Mouse (Mus musculus) bone marrow, adult 2 months (tissue): ENCODE results near the gene Ndufc2. TPM values are rescaled to one million over a fixed set of nuclear protein-coding genes. Genes with fewer than 3 reads are reported as not detected.

Experiments used
- H3K27ac ChIP-seq: fragments of 200-500 bp; 2 replicates; pipeline ENCODE4 v1.5.1; 2012; ENCODE audit warnings: low read depth, mild to moderate bottlenecking, control low read depth, inconsistent platforms, low read length; ENCODE audit not compliant: control insufficient read depth, poor library complexity, insufficient read depth
- H3K4me1 ChIP-seq: fragments of 200-500 bp; 2 replicates; pipeline ENCODE4 v1.6.1; 2011; ENCODE audit warnings: low read length; ENCODE audit not compliant: control insufficient read depth, insufficient read depth
- H3K4me3 ChIP-seq: fragments of 200-500 bp; replicated peaks from 2 replicates; pipeline ENCODE3; 2011; ENCODE audit warnings: mild to moderate bottlenecking, low read depth, low read length, control low read depth; ENCODE audit not compliant: control insufficient read depth
- CTCF ChIP-seq: fragments of 200-500 bp; IDR thresholded peaks from 2 replicates; pipeline ENCODE4 v1.5.1; 2011; ENCODE audit warnings: low read length, control low read depth; ENCODE audit not compliant: control insufficient read depth, insufficient read depth
- POLR2A ChIP-seq: fragments of 200-500 bp; IDR thresholded peaks from 2 replicates; pipeline ENCODE4 v1.6.1; 2011; ENCODE audit warnings: low read depth, mild to moderate bottlenecking, control low read depth, low read length, borderline replicate concordance; ENCODE audit not compliant: control insufficient read depth
- WGBS: fragments of 180-500 bp; shearing (Covaris S2); methylation state at CpG from one replicate; pipeline ENCODE4 v1.1.7; 2018; 5-methylcytosine and 5-hydroxymethylcytosine counted together
- polyA plus RNA-seq: library from polyadenylated mRNA; stranded (reverse); fragments of >200 nt; gene quantifications from 2 replicates; pipeline ENCODE4 v1.2.4, GENCODE M21; 2011; ENCODE audit warnings: low replicate concordance; ENCODE audit not compliant: missing spikeins, insufficient read depth, insufficient read length

Ndufc2 gene
- polyA plus RNA-seq, 1 experiment = 53.4 TPM

DNA sequence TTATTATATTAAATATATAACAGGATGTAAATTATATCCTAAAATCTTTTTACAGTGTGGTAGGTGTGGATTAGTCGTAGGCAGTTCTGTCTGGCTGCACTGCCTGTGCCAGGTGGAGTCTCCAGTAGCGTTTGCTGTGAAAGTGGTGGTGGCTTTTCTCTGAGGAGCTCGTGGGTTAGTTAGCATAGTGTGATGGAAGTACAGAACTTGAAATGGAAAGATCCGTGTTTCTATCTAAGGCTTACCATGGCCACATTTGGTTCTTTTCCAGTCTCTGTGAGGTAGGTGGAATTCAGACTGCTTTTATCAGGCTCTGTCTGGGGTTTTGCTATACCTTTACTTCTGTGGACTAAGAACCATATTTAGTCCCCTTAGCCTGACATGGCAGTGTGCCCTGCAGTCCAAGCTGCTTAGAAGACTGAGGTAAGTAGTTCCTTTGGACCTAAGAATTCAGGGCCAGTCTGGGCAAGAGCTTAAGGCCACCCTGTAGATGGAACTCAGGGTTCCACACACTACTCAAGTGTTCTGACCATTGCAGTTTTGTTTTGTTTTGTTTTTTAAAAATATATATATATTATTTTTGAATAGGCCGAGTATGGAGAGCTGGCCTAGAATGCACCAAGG, 19.2 kb upstream of the Ndufc2 start:
- H3K4me3 ChIP-seq = no peak overlapping the region
- TF ChIP-seq CTCF (no peak), POLR2A (no peak)
- 86% methylated on average over 5 of the region's 5 CpGs for WGBS
- no peak overlapping the region for H3K27ac ChIP-seq
- no peaks in the 10 kb centered on the region; the same call in 1 of the 2 replicates for H3K4me1 ChIP-seq

DNA sequence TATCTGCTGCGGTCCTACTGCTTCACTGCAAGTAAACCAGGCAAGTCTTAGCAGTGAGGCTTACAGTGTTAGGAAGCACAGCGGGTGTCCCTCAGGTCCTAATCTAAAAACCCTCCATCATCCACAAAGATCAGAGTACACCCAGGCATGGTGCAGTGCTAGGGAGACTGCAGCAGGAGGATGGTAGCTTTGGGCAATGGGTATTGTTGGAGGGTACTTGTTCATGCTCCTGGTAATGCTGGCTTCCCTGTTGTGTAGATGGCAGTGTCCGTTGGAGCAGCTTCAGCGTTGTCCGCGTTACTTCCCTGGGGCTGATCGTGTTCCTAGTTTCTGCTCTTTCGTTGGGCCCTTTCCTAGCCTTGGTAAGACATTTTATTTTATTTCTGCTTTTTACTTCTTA, 17.1 kb upstream of the Ndufc2 start:
- Histone ChIP-seq H3K4me3 (no peak overlapping the region), H3K4me1 (peaks cover 1% of the 10 kb centered on the region; the same call in 1 of the 2 replicates), H3K27ac (no peak overlapping the region)
- TF ChIP-seq CTCF = no peak
- TF ChIP-seq POLR2A = no peak
- WGBS = 91% methylated on average over 8 of the region's 8 CpGs

DNA sequence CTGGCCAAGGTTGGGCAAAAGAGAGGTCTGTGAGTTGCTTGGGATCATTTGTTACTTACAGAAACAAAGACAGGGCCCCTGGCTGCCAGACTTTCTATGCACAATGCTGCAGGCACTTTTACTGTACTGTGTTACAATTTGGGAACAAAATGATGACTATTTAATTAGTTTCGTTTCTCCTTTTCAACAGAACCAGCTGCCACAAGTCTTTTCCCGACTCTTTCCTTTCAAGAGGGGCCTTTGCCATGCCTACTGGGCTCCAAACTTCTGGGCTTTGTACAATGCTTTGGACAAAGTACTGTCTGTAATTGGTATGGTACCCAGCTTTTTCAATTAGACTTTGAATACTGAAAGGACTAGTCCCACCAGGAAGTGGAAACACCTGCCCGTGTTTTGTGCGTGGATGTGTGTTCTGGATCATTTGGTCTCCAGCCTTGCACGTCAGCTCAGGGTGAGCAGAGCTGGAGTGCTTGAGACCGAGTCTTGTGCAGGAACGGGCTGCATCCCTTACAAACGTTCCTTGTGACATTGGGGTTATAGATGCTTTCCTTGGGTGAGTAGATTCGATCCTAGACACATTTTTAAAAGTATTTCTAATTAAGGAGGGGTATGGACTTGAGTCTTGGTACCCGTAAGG, 16.2 kb upstream of the Ndufc2 start:
- 79% methylated on average over 10 of the region's 10 CpGs for WGBS
- TF ChIP-seq CTCF (no peak), POLR2A (no peak)
- Histone ChIP-seq H3K4me3 (no peak overlapping the region), H3K27ac (no peak overlapping the region), H3K4me1 (peaks cover 1% of the 10 kb centered on the region; the same call in 1 of the 2 replicates)

DNA sequence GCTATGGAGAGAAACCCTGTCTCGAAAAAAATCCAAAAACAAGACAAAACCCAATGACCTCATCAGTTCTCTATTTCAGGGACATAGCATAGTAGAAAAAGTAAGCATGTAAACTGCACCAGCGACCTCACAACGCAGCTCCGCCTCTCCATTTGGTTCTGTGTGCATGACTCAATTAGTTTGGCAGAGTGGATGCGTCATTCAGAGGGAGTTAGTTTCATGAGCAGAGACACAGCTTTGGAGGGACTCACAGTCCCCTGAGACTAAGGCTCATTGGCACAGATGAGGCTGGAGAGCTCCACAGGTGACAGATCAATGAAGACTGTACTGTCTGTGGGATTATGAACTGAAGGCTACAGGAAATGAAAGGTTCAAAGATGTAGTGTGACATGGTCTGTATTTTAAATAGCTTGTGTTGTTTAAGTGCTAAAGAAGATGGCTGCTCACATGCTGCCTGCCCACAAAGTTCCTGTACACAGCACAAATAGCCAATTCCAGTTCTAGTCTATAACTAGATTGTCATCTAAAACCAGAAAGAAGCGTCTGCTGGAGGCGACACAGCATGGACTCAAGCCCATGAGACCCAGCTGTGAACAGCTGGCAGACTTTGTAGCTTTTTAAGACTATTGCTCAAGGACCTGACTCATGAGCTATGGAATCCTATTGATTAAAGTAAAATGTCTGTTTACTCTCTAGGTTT, 13.5 kb upstream of the Ndufc2 start:
- H3K4me1 ChIP-seq = peaks cover 1% of the 10 kb centered on the region; the same call in 1 of the 2 replicates
- no peak overlapping the region for H3K4me3 ChIP-seq
- no peak overlapping the region for H3K27ac ChIP-seq
- WGBS = 86% methylated on average over 7 of the region's 7 CpGs
- TF ChIP-seq POLR2A = no peak
- no peak for TF ChIP-seq CTCF

DNA sequence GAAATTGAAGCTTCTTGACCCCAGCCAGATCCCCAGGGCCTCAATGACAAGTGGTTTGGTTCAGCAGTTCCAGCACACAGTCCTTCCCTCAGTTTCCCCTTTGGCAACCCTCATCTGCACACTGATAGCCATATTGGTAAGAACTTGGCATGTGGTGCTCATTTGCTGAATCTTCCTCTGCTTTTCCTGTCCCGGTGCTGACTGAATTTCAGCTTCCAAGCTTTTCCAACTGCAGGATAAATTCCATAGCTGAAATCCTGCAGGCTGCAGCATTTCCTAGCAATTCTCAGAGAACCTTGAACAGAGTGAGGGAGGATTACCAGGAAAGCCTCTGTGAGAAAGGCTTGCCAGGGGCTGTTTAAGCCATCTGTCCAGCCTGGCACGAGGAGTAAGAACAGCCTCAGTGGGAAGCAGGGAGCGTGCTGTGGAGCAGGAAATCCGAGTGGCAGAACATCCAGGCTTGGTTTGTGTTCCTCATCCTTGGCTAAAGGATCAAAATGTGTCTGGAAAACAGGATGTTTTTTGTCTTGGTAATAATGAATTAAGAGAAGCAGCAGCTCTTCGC, 12.9 kb upstream of the Ndufc2 start:
- TF ChIP-seq POLR2A (no peak), CTCF (no peak)
- no peak overlapping the region for H3K27ac ChIP-seq
- WGBS = 91% methylated on average over 5 of the region's 5 CpGs
- no peak overlapping the region for H3K4me3 ChIP-seq
- H3K4me1 ChIP-seq = peaks cover 1% of the 10 kb centered on the region; the same call in 1 of the 2 replicates

DNA sequence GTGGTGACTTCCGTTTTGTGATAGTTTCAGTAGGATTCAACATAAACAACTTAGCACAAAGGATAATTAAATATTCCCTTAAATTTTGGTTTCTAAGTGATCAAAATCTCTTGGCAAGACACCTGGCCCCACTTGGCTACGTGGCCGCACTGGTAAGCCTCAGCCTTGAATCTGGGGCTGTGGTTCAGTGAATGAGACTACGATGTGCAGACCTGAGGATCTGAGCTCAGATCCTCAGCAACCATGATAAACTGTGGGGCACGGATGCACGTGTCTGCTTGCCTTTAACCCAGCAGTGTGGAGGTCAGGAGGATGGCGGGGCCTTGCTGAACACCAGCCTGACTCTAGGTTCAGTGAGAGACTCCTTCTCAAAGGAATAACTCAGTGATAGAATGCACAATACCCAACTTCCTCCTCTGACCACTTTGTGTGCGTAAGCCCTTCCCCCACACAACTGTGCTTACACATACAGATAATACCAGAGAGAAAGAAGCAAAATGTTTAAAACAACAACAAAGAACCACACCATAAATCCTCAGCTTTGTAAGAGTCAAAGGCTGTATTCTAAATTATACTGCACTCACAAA, 12.1 kb upstream of the Ndufc2 start:
- WGBS = 85% methylated on average over 8 of the region's 8 CpGs
- TF ChIP-seq CTCF (no peak), POLR2A (no peak)

DNA sequence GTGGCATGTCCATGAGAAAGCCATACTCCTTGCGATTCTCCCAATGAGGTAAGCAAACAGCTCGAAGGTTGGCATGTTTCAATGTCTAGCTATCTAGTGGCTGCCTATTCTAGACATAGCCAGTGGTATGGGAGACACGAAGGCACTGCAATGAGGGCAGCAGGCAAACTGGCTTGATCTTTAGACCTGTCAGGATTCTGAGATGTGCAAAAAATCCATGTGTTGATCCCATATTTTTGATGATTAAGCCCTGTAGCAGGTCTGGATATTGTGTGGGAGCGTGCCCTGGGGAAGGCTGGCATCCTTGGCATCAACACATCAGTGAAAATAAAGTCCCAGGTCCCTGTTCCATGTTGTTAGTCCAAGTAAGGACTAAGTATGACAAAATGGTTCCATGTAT, 11.3 kb upstream of the Ndufc2 start:
- 82% methylated on average over 4 of the region's 4 CpGs for WGBS
- no peak overlapping the region for H3K4me3 ChIP-seq
- TF ChIP-seq POLR2A (no peak), CTCF (no peak)
- peaks cover 1% of the 10 kb centered on the region; the same call in 1 of the 2 replicates for H3K4me1 ChIP-seq
- no peak overlapping the region for H3K27ac ChIP-seq

More for the DNA sequence above, 12.1 kb upstream of the Ndufc2 start:
- Histone ChIP-seq H3K4me1 (peaks cover 1% of the 10 kb centered on the region; the same call in 1 of the 2 replicates), H3K27ac (no peak overlapping the region), H3K4me3 (no peak overlapping the region)
